Mouse (Mus musculus): ENCODE measurements around the gene Gfpt1. TPM values are rescaled to one million over a fixed set of nuclear protein-coding genes. Genes with fewer than 3 reads are reported as not detected.
"Not testable (repeated sequence)": the region's sequence is repeated elsewhere in the genome, so short reads cannot be mapped to it uniquely, and the experiment has no call there.

Gene Gfpt1
- polyA plus RNA-seq, 2 experiments from 2014 or later, result 21.1 to 23.0 TPM

DNA sequence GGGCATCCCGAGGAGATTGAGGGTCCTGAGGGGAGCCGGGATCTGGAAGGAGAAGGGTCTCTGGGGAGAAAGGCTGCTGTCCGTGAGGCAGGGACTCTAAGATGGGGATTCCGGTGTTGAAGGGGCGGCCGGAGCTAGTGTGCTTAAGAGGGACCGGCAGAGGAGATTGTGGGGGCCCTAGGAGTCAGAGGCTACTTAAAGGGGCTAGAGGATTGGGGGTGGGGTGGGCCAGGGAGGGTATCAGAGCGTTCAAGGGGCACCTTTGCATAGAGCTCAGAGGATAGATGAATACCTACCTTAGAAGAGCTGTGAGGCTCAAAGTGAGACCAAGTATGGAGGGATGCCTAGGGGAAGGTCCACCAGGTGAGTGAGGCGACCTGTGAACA lies 478 bp downstream of the Gfpt1 start:
- no peak for ATAC-seq

DNA sequence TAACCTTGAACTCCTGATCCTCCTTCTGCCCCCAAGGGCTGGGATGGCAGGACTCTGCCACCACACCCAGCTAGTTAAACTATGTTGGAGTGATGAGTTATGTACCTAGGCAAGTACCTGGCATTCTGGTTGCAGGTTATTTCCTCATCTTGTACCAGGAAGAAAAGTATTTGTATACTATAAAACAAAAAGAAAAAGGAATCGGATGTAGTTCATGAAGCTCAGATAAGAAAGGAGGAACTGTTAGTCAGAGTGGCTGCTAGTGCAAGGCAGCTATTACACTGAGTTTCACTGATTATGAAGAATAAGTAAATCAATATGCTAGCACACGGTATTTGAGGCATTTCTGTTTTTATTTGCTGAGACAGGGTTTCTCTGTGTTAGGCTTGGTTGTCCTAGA lies 2.2 kb downstream of the Gfpt1 start:
- no peak for ATAC-seq

DNA sequence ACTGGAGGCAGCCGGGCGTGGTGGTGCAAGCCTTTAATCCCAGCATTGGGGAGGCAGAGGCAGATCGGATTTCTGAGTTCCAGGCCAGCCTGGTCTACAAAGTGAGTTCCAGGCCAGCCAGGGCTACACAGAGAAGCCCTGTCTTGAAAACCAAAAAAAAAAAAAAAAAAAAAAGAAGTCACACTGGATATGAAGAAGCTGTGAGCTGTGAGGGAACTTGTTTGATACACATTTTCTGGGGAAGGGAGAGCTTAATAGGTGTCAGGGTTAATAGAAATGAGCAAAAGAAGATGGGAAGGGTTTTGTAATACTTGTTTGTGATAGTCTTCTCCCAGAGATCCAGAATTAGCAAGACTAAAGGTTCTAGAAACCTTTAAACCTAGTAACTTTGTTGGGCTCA lies 2.9 kb downstream of the Gfpt1 start:
- no peak for ATAC-seq

DNA sequence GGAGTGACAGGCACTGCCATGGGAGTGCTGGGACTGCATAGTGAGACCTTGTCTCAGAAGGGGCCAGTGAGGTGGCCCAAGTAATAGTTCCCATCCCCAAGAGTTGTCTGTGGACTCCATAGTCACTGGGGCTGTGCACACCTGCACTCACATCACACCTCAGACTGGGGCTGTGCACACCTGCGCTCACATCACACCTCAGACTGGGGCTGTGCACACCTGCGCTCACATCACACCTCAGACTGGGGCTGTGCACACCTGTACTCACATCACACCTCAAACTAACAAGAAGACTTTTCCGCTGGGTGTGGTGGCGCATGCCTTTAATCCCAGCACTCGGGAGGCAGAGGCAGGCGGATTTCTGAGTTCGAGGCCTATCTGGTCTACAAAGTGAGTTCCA lies 6.1 kb downstream of the Gfpt1 start:
- ATAC-seq, result not testable (repeated sequence)

DNA sequence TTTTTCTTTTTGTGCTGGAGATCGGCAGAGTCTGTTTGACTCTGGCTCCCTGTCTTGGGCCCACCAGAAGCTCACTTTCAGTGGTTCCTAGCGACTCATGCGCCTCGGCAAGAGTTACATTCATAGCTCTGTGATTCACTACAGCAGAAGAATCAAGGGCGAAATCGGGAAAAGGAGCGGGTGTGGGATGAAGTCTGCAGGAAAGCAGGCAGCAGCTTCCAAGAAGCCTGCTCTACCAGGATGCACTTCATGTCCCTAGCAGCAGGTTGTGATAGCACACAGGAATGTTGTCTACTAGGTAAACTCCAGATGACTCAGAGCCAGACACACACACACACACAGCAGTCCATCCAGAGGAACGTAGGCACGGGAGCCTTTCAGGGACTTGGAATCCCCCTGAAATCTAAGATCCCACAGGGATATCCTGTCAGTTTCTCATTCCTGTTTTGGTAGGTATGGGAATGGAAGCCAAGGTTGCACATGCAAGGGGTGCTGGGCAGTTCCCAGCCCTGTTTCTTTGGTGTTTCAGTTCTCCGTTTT lies 9.3 kb downstream of the Gfpt1 start:
- no peak for ATAC-seq

DNA sequence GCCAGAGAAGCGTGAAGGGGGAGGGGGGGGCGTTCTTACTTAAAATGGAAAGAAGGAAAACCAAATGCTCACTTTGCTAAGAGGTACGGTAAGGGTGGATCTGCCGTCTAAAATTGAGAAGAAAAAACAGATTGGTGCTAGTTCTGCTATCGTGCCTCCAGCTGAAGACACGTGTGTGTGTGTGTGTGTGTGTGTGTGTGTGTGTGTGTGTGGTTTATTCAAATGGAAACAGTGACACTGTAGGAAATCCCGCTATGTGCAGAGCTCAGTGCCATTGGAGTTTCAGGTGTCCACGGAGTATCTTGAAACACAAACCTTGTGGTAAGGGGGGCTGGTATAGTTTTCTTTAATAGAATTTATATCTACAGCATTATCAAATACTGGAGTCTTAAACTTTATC lies 11.5 kb downstream of the Gfpt1 start:
- ATAC-seq, result no peak

DNA sequence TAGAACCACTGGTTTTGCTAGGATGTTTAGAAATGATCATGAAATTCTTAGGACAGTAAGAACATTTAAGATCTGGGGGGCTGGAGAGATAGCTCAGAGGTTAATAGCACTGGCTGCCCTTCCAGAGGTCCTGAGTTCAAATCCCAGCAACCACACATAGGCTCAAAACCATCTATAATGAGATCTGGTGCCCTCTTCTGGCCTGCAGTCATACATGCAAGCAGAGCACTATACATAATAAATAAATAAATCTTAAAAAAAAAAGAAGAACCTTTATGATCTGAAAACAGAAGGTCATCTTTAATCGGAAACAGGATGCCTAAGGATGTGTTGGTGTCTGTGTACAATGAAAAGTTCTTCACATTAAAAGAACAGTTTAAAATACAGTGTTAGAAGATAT lies 17.1 kb downstream of the Gfpt1 start:
- no peak for ATAC-seq

DNA sequence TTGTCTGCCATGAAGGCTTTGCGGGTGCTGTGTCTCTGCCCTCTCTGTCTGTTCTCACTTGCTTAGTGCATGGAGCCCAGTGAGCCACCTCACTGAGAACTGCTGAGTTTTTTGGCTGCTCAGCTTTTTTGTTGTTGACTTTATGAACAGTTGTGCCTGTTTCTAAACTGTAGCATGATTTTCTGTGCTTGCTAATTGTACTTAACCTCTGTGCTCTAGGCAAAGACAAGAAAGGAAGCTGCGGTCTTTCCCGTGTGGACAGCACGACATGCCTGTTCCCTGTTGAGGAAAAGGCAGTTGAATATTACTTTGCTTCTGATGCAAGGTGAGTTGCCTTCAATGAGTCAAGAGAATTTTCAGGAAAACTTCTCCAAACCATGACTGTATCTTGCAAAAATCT lies 20.9 kb downstream of the Gfpt1 start:
- no peak for ATAC-seq

DNA sequence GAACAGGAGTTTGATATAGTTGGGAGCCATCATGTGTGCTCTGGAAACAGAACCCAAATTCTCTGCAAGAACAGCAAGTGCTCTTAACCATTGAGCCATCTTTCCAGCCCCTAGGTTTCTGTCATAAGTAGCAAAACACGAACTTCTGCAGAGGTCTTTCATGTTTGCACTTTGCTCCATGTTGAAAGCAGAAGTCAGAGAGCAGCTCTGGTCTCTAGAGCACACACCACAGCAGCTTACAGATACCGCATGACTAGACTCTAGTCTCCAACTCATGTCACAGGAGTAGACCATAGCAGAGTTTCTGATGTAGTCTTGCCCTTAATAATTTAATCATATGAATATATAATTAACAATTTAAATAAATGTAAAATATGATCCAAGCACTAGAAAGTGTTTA lies 25.6 kb downstream of the Gfpt1 start:
- ATAC-seq, result no peak

DNA sequence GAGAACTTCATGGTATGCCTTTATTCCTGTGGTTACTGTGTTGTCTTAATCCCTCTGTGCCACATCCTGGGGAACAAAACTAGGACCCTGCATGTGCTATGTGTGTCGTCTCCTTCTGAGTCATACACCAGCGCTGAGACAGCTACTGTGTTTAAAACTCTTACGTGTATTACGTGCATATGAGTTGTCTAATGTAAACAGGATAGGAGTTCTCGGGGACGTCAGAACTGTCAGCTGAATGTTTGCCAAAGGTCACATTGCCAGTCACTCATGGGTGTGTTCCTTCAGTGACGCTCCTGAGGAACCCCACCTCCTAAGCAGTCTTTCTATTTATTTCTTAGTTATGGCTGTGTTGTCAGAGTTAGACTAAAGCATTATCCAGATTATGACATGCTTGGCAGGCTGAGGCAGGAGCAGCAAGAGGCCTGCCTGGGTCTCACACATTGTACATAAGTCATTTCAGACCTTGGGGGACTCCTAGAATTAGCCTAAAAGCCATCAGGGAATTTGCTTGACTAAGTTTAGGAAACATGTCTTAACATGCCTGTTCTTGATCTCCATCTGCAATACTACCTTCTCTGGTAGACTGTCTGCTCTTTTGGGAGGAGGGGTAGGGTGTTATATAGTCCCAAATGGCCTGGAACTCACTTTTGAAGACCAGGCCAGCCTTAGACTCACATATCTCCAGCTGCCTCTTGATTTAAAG lies 26.7 kb downstream of the Gfpt1 start:
- no peak for ATAC-seq

DNA sequence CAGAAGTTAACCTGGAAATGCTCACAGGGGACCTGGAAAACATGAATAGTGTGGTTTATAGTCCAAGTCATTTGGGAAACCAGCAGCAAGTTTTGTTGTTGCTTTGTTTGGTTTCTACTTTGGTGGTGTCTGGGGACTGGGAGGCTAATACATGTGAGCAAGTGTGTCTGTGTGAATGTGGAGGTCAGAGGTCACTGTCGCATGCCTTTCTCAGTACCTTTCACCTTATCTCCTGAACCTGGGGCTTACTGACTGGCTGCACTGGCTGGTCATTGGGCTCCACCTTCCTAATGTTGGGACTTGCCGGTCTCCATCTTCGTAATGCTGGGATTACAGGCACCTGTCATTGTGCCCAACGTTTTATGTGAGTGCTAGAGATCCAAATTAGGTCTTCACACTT lies 28.0 kb downstream of the Gfpt1 start:
- ATAC-seq, result no peak

DNA sequence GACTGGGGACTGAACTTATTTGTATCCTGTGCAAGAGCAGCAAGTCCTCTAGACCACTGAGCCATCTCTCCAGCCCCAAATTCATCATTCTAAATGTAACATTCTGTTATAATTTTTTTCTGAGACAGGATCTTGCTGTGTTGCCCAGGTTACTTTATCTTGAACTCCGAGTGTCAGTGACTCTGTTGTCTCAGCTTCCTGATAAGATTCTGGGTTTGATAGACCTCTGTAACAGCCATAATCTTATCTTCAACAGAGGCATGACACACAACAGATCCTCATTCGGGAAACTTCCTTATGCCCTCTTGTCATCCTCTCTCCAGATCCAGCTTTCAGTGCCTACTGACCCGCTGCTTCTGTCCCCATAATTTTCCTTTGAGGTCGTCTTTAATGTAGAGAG lies 30.1 kb downstream of the Gfpt1 start:
- ATAC-seq, result no peak

DNA sequence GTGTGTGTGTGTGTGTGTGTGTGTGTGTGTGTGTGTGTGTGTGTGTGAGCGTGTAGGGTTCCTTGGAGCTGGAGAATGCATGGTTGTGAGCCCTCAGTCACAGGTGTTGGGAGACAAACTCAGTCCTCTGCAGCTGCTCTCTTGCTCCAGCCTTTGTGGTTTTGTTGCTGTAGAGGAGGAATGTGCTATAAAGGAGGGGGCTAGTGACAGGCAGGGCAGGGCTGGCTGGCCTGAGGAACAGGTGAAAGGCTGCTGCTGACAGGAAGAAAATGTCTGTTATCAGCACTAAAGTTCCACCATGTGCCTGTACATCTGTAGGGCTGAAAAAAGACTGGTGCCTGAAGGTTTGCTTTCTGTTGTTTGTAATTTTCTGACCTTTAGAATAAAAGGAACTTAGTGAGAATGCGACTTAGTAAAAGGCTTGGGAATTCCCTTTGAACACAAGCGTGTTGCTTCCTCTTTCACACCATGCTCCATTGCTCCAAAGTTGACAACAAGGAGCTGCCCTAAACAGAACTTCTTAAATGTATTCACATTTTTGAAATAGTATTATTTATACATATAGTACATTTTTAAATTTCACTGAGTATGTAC lies 32.5 kb downstream of the Gfpt1 start:
- no peak for ATAC-seq

DNA sequence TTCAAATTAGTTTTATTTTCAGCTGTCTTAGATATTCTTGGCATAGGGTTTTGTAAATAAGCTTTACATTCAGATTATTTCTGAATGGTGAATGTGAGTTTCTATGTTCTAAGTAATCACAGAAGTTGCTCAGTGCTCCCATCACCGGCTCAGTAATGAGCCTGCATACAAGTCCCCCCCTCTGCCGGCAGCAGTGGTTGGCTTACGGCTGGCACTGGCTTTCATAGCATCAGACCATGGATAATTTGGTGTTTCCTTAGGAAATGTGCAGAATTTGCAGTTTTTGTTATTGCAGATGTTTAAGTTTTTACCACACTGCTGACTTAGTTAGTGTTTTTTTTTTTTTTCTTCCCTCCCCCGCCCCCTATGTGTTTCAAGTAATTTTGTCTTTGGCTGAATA lies 36.8 kb downstream of the Gfpt1 start:
- ATAC-seq, result no peak

DNA sequence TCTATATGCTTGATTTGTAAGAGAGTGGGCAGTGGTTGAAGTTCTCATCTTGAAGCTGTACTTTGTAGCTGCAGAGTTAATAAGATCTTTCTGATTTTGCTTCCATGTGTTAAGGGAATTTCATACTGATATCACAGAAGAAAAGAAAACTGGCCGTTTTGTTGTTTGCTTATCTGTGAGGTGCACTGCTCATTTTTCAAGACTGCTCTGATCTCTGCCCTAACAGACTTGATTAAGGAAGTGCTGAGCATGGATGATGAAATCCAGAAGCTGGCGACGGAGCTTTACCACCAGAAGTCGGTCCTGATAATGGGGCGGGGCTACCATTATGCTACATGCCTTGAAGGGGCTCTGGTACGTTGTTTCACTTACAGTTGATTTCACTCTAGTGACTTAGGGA lies 42.4 kb downstream of the Gfpt1 start:
- ATAC-seq, result no peak

DNA sequence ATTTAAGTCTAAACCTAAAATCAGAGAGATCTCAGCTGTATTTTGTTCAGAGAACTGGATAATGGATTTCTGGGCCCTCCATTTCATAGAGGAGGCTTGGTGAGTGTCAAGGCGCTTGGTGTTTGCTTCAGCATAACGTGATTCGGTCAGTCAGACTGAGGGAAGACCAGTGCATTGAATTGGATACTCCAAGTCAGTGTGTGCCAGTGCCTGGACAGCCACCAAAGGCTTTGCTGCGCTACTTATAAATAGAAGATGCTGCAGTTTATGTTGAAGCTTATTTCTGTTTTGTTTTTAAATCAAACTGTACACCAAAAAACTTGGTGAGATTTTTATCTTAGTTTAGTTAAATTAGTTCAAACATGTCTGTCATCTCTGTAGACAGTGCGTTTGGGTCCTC lies 45.7 kb downstream of the Gfpt1 start:
- no peak for ATAC-seq

DNA sequence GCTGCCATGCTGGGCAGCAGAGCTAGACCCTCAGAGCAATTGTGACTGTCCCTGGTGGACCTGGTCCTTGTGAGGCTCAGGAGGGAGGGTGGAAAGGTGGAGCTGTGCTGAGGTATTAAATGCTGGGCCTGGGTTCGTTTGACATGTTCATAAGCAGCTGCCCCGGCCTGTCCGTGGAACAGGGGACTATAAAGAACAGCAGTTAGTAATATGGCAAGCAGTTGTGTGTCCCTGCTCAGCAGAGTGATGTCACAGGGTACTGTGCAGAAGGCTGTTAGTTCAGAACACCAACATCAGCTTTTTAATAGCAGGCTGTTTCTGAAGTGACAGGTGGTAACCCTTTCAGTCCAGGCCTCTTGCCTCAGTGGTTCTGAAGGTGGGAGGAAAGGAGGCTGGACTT lies 48.2 kb downstream of the Gfpt1 start:
- ATAC-seq, result no peak

DNA sequence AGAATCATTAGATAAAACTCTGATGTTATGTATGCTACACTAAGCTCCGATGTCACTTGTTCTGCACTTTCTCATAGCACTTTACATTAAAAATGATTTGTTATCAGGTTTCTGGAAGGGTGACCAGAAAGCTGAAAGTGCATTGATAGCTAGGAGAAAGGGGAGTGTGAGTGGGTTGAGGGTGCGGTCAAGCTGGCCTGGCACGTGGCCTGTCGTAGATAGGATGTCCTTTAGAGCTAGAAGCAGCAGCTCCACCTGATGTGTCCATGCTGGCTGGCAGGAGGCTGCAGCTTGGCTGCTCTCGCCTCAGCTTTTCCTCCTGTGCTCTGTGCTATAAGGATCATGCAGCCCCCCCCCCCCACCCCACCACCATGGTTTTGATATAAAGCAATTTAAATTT lies 49.8 kb downstream of the Gfpt1 start:
- ATAC-seq, result no peak

DNA sequence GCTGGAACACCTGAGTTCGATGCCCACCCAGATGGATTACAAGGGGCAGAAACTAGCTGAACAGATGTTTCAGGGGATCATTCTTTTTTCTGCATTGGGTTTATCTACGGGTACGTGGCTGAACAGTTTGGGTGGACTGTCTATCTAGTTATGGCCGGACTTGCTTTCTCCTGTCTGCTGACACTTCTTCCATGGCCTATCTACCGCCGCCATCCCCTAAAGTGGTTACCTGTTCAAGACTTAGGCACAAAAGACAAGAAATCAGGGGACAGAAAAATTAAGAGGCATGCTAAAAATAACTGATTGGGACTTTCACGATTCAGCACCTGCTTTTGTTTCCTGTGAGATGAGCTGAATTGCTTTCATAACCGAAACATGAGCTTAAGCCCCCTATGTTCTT lies 51.0 kb downstream of the Gfpt1 start:
- not testable (repeated sequence) for ATAC-seq

DNA sequence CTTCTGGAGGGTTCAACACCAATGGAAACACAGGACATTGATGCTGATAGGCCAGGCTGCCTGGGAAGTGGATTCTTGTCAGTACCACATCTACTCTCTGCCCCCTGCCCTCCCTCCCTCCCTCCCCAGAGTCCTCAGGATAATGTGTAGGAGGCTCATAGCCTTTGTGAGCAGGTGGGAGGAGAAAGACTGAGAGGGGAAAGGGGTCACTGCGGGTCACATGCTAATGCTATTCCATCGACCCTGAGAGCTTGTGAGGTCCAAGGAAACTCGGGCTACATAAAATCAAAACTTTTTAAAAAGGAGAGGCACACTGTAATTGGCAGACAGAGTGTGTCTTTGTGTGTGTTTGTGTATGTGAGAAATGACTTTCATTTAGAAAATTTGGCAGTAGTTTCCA lies 56.6 kb downstream of the Gfpt1 start:
- ATAC-seq, result no peak

DNA sequence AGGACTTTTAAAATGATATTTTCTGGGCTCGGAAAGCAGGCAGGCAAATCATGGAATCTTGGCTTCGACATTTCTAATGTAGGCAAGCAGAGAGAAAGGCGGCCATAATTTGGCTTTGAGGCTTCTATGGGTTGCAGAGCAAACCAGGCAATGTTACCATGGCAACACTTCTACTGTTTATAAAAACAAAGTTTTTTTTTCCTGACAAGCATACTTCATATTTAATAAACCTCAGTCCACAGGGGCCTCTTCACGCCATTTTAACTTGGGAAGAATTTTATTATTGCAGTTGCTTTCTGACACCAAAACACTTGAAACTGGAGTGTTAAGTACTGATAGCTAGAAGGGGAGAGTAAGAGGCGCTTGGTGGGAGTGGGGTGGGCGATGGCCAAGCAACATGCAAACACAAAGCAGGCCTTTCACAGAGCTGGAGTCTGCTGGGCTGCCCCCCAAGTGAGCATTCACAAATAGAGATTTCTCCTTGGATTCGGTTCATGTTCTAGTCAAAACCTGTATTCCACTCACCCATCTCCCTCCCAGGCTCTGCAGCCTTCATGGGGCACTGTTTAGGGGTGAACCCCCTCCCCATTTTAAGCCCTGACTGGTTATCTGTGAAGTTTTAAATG lies 57.1 kb downstream of the Gfpt1 start:
- ATAC-seq, result no peak

DNA sequence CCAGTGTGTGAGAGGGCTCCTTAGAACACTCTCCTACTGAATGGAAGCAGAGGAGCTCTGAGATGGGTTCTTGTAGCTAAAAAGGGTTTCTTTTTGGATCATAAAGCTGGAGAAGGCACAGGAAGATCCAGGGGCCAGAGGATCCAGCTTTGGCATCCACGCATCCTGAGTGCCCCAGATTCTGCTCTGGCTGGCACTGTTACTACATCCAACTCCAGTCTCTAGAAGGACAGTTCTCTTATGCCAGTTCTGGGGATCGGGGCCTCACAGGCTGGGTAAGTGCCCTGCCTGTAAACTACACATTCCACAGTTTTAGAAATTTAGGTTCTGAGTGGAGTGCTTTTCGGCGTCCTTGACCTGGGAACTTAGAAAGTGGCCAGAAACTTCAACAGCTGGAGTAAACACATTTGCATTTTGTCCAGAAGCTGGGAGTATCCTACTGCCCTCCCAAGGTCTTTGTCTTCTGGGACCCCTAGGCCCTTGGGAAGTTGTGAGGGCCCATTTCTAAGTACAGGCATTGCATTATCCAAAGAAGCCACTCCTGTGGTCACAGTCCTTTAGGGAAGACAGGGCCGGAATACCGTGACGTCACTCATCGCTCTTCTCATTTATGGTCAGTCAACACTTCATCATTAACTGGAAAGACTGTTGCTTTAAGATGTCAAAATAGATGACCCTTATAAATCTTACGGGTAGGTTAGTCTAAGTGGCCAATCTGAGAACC lies 57.8 kb downstream of the Gfpt1 start:
- ATAC-seq, result no peak

DNA sequence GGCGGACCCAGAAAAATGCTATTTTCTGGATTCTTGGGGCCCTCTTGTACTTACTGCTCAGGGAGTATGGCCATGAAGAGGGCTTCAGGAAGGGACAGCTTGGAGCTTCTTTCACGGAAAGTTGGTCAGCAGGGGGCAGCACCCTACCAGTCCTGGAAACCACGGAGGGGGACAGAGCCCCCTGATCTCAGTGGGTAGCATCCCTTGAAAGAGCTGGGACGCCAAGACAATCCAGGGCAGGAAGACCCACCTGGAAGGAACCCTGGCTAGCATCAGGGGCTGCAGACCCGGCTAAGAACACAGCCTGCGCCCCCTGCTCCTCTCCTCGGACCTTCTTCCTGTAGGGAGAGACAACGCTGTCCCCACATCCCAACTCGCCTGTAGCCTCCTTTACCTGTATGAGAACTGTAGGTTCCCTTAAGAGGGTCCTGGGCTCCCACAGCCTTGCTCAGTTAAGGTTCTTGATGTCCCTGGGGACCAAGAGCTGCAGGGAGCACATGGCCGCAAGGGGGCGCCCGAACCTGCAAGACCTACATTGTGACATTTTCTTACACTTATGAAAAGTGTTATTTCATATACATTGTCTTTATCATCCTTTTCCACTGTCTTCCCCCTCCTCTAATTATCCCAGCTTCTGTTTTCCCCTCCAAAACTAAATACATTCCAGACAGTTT lies 58.8 kb downstream of the Gfpt1 start:
- no peak for ATAC-seq
